Mouse (Mus musculus): ENCODE results near the gene 1700010I14Rik. TPM values are rescaled to one million over a fixed set of nuclear protein-coding genes. Genes with fewer than 3 reads are reported as not detected.
A peak's percentile ranks its signal among the peaks of the same experiment; 100 is the strongest.

Gene 1700010I14Rik
- total RNA-seq, 2 experiments from 2014 or later: 1.5 to 2.5 TPM

DNA sequence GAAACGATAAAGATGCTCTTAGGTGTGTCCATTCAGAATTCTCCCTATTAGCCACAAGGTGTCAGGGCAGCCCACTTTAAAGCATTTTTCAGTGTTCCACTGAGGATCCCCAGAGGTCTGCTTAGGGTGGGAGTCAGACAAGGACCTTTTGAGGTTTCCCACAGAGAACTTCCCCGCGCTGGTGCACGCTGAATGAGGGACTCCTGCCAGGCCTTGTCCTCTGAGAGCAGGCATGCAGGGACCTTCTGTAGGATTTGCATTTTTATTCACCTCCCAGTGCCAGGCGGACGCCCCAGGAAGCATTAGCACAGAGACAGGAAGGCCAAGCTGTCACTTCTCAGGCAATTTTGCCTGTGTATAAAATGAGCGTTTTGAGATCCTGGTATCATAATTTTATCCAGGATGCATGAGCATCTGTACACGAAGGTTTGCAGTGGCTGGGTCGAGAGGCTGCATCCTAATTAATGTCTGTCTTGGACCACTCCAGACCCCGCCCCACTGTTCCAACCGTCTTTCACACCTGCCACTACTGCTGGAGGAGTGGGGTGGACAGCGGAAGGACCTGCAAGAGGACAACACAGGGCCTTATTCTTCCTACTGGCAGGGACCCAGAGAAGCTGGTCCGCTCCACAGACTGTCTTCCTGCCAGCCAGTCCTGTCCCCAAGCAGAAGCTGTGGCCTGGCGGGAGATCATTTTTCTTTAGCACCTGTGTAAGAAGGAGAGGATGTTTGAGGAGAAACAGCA, 35.2 kb downstream of the 1700010I14Rik start:
- peak; percentile 47 to 73 for DNase-seq (ENCODE audit: low spot score in 2 of 2)

GRCm38 (mm10) chr17:9030181-9030580, 42.0 kb downstream of the 1700010I14Rik start:
- no peak for DNase-seq (ENCODE audit: low spot score in 2 of 2)

- DNase-seq (ENCODE audit: low spot score in 2 of 2): peak; percentile 91
Measured at GRCm38 (mm10) chr17:9031241-9032141, 43.4 kb downstream of the 1700010I14Rik start.

DNA sequence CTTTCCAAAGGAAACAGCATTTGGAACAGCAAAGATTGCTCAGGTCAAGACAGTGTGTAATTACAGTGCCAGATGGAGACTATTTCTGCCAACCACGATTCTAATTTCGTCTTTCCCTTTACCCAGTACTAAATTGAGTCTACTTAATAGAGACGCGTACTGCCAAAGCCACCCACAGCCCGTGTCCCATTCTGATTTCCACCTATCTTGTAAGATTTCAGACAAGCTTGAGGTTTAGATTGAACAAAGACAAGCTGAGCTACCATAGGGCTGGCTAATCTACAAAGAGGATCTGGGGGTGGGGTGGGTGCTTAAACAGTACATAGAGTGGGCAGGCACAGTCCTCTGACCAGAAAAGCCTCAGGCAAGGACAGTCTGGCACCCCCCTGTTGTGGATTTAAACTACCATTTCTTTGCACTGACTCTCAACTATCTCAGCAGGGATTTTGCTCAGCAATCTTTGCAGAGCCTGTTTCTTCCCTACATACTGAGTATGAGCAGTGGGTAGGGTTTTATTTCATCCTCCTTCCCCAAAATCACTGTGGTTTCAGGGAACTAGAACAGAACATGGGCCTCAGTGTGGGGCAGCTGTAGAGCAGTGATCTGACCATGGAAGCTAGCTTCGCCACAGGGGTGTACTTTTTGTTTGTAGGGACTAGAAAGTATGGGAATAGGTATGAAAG, 44.4 kb downstream of the 1700010I14Rik start:
- peak; percentile 29 to 45 for DNase-seq (ENCODE audit: low spot score in 2 of 2)

DNA sequence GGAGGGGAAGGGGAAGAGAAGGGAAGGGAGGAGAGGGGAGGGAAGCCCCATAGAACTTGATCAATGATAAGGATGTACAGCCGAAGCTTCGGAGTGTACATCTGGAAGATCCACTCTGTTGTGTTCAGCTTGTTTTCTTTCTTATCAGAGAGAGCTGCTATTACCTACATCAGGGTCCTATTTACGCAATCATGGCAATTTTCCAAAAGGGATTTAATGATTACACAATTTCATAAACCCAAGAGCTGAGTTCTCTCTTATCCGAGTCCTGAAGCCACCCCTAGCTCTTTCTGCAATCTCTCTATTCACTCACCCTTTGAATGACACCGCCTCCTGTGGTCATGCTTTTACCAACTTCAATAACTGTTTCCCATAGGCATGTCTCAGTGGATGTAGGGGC, 45.4 kb downstream of the 1700010I14Rik start:
- no peak for DNase-seq (ENCODE audit: low spot score in 2 of 2)

- no peak for DNase-seq (ENCODE audit: low spot score in 2 of 2)
Measured at GRCm38 (mm10) chr17:9035561-9036348, 47.6 kb downstream of the 1700010I14Rik start.

DNA sequence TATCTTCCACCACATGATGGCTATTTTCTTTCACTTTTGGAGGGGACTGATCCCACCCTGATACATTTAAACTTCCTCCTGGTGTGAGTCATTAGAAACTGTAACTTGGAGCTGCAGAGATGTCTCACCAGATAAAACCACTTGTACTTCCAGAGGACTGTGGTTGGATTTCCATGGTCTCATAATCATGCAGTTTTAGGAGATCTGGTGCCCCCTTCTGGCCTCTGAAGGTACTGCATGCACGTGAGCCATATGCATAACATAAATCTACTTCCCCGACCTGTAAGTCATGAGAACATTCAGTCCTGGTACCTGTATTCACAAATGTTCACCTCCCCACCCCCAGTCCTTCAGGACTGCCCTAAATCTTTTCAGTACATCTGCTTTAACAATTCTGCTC, 54.6 kb downstream of the 1700010I14Rik start:
- no peak for DNase-seq (ENCODE audit: low spot score in 2 of 2)

- no peak for DNase-seq (ENCODE audit: low spot score in 2 of 2)
Measured at GRCm38 (mm10) chr17:9052441-9052980, 64.4 kb downstream of the 1700010I14Rik start.

GRCm38 (mm10) chr17:9059360-9059932, 71.3 kb downstream of the 1700010I14Rik start:
- no peak for DNase-seq (ENCODE audit: low spot score in 2 of 2)

Data from layer of hippocampus, postnatal 14 days (tissue).